Mouse (Mus musculus) heart, embryonic 11.5 days (tissue): ENCODE measurements at regions not wholly inside any gene's neighbourhood (a gene's known extent, or its start where the extent isn't known, plus 50 kb on each side); places are given as distances from the start of the nearest gene placed in this dataset.
"Not testable (repeated sequence)": the region's sequence is repeated elsewhere in the genome, so short reads cannot be mapped to it uniquely, and the experiment has no call there.

ENCODE experiments used
- ATAC-seq: fragments of 200-750 bp; cut with Nextera tagmentation; replicated peaks from 2 replicates; pipeline ENCODE4 v1.8.0; 2017; ENCODE audit warnings: moderate library complexity; ENCODE audit not compliant: insufficient number of reproducible peaks, low FRiP score, low TSS enrichment
- H3K27ac ChIP-seq: fragments of 300-500 bp; sonication (generic); 2 replicates; pipeline ENCODE4 v1.5.1; 2014; ENCODE audit warnings: mild to moderate bottlenecking, low read depth, low read length
- H3K27me3 ChIP-seq: fragments of 300-500 bp; sonication (generic); 2 replicates; pipeline ENCODE4 v1.6.1; 2014; ENCODE audit warnings: mild to moderate bottlenecking, low read length, mixed read lengths; ENCODE audit not compliant: control insufficient read depth, insufficient read depth
- H3K36me3 ChIP-seq: fragments of 300-500 bp; sonication (generic); 2 replicates; pipeline ENCODE4 v1.6.1; 2014; ENCODE audit warnings: mild to moderate bottlenecking, low read length, moderate library complexity, mixed read lengths; ENCODE audit not compliant: control insufficient read depth, insufficient read depth
- H3K4me1 ChIP-seq: fragments of 300-500 bp; sonication (generic); 2 replicates; pipeline ENCODE4 v1.6.1; 2014; ENCODE audit warnings: low read length; ENCODE audit not compliant: control insufficient read depth, insufficient read depth
- H3K4me2 ChIP-seq: fragments of 300-500 bp; sonication (generic); 2 replicates; pipeline ENCODE4 v1.6.1; 2014; ENCODE audit warnings: mild to moderate bottlenecking, moderate library complexity
- H3K4me3 ChIP-seq: fragments of 300-500 bp; sonication (generic); 2 replicates; pipeline ENCODE4 v1.5.1; 2014; ENCODE audit warnings: low read depth, low read length
- H3K9ac ChIP-seq: fragments of 300-500 bp; sonication (generic); 2 replicates; pipeline ENCODE4 v1.6.1; 2014; ENCODE audit warnings: mild to moderate bottlenecking, low read depth, low read length, moderate library complexity
- H3K9me3 ChIP-seq: fragments of 300-500 bp; sonication (generic); replicated peaks from 2 replicates; pipeline ENCODE4 v1.6.1; 2016; ENCODE audit warnings: low read length; ENCODE audit not compliant: control insufficient read depth
- WGBS: fragments of 180-500 bp; shearing (Covaris S2); extraction: QIAGEN DNeasy Blood & Tissue Kit; methylation state at CpG from one replicate; pipeline ENCODE4 v1.1.7; 2014; ENCODE audit not compliant: insufficient replicate concordance; 5-methylcytosine and 5-hydroxymethylcytosine counted together

GRCm38 (mm10) chr15:42111811-42112210 lies 1977.6 kb downstream of the 9330182O14Rik start:
- Histone ChIP-seq H3K4me1 (no peaks in the 10 kb centered on the region), H3K9ac (no peak overlapping the region), H3K4me2 (no peak overlapping the region), H3K9me3 (no peaks in the 10 kb centered on the region), H3K27ac (no peak overlapping the region), H3K27me3 (no peaks in the 10 kb centered on the region), H3K4me3 (no peak overlapping the region), H3K36me3 (no peaks in the 10 kb centered on the region)
- WGBS: 68% methylated on average over 5 of the region's 5 CpGs
- no peak for ATAC-seq

DNA sequence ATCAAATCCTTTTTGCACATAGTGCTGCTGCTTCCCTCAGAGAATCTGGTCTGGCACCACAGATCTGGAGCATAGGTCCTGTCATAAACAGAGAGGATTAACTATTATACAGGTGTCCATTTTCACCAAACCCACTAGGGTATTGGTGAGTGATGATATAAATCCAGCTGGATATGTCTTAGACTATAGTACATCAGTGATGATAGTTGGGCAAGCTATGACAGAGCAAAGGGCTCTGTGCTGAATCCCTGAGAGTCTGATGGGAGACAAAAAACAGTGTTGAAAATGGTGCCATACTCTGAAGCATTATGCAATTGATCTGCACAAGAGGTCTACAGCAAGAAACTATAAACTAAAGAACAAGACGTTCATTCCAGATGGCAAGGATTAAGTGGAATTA lies 1993.3 kb downstream of the 9330182O14Rik start:
- Histone ChIP-seq H3K9me3 (no peaks in the 10 kb centered on the region), H3K9ac (no peak overlapping the region), H3K27ac (no peak overlapping the region), H3K36me3 (no peaks in the 10 kb centered on the region), H3K4me2 (no peak overlapping the region), H3K4me1 (no peaks in the 10 kb centered on the region), H3K27me3 (no peaks in the 10 kb centered on the region), H3K4me3 (no peak overlapping the region)
- ATAC-seq: no peak
- 80% methylated on average over 1 of the region's 1 CpGs for WGBS

DNA sequence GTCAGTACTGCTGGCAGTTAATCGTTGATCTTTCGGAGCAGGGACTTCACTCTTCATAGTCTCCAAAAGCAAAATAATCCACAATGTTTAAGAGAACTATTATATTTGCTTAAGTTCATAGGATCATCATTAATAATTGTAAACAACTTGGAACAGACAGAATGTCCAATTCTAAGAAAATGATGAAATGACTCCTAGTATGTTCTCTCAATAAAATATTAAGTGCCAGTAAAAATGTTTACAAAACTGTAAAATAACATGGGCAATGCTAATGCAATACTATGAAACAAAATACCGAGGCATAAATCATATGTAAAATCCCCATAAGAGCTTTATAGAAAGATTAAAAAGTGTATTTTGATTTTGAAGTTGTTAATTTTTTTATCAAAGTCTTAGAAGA lies 1994.8 kb downstream of the 9330182O14Rik start:
- Histone ChIP-seq H3K27ac (no peak overlapping the region), H3K4me1 (no peaks in the 10 kb centered on the region), H3K4me2 (no peak overlapping the region), H3K36me3 (no peaks in the 10 kb centered on the region), H3K4me3 (no peak overlapping the region), H3K9ac (no peak overlapping the region), H3K9me3 (no peaks in the 10 kb centered on the region), H3K27me3 (no peaks in the 10 kb centered on the region)
- no peak for ATAC-seq
- WGBS: 82% methylated on average over 3 of the region's 3 CpGs

DNA sequence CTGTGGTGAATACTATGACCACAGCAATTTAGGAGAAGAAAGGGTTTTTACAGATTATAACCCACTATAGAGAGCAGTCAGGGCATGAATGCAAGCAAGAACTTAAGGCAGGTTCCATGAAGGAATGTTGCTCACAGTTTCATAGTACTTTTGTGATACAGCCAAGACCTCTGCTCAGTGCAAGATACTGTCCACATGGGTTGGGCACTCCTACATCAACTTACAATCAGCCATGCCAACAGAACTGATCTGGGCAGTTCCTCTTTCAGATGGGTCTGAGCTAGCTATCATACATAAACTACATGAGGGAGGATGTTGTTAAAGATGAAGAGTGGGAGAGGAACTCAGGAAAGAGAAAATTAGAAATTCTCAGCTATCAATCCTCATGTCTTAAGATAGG lies 2032.4 kb downstream of the 9330182O14Rik start:
- ATAC-seq: no peak
- H3K9me3 ChIP-seq: no peaks in the 10 kb centered on the region
- no peaks in the 10 kb centered on the region for H3K27me3 ChIP-seq
- no peaks in the 10 kb centered on the region for H3K36me3 ChIP-seq
- no peak overlapping the region for H3K9ac ChIP-seq
- no peak overlapping the region for H3K27ac ChIP-seq
- no peak overlapping the region for H3K4me3 ChIP-seq
- H3K4me1 ChIP-seq: no peaks in the 10 kb centered on the region
- no peak overlapping the region for H3K4me2 ChIP-seq

DNA sequence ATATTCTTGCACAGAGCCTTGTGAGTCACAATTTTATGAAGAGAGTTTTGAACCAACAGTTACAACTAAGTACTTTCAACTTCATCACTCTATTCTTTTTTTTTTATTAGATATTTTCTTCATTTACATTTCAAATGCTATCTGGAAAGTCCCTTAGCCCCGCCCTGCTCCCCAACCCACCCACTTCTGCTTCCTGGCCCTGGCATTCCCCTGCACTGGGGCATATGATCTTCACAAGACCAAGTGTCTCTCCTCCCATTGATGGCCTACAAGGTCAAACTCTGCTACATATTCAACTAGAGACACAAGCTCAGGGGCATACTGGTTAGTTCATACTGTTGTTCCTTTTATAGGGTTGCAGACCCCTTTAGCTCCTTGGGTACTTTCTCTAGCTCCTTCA lies 2043.6 kb downstream of the 9330182O14Rik start:
- H3K27ac ChIP-seq, H3K9me3 ChIP-seq, ATAC-seq, H3K36me3 ChIP-seq, H3K4me3 ChIP-seq, H3K4me2 ChIP-seq, H3K4me1 ChIP-seq, H3K9ac ChIP-seq, H3K27me3 ChIP-seq: not testable (repeated sequence)
- WGBS: 71% methylated on average over 1 of the region's 1 CpGs

DNA sequence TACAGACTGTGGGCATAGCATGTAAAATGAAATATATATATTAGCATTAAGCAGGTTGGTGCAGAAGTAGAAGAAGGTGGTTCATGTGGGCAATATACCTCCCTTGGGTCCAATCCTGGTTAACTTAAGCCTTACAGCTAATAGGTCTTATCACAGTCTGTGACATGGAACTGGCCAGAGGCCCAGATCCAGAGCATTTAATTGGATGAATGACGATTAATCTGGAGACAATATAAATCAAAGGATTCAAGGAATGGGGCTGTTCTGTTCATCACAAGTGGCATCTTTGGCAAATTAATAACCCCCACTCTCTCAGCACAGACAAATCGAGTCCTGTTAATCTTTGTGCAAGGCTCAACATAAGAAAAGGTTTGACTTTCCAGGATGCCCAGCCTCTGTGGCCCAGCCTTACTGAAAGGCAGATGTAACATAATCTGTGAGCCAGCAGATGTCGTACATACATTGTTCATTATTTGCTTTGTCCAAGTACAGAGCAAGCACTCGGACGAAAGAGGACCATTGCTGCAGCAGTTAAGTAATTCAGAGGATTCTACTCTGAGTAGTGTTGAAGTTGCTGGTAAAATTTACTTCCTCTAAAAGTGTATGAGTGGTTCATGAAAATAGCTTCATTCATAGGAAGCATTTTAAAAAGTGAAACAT lies 2073.2 kb downstream of the 9330182O14Rik start:
- Histone ChIP-seq H3K9ac (no peak overlapping the region), H3K27ac (no peak overlapping the region), H3K36me3 (no peaks in the 10 kb centered on the region), H3K27me3 (no peaks in the 10 kb centered on the region), H3K4me2 (no peak overlapping the region), H3K9me3 (no peaks in the 10 kb centered on the region), H3K4me3 (no peak overlapping the region), H3K4me1 (no peaks in the 10 kb centered on the region)
- 57% methylated on average over 5 of the region's 5 CpGs for WGBS
- ATAC-seq: no peak

- Histone ChIP-seq H3K4me2 (no peak overlapping the region), H3K27ac (no peak overlapping the region), H3K4me1 (no peaks in the 10 kb centered on the region), H3K27me3 (no peaks in the 10 kb centered on the region), H3K4me3 (no peak overlapping the region), H3K9me3 (no peaks in the 10 kb centered on the region), H3K9ac (no peak overlapping the region), H3K36me3 (no peaks in the 10 kb centered on the region)
- no peak for ATAC-seq
- WGBS: 87% methylated on average over 11 of the region's 11 CpGs
These were observed 2085.3 kb downstream of the 9330182O14Rik start for GRCm38 (mm10) chr15:42219496-42219895.

DNA sequence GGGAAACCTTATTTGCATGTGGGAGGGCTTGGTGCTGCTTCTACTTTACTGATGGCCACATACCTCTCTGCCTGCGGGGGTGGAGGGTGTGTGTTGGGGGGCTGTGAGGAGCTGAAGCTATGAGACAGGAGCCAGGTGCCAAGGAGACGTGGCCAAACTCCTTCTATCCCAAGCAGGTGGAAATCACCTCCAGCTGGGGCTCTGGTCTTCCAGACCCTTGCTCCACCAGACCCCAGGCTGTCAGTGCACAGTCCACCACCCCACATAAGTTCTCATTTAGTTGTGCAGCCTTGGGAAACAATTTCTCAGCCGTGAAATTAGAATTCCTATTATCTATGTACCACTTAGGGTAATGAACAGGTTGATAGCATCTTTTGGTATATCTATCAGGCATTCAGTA lies 2085.8 kb downstream of the 9330182O14Rik start:
- no peaks in the 10 kb centered on the region for H3K9me3 ChIP-seq
- no peak overlapping the region for H3K9ac ChIP-seq
- no peak overlapping the region for H3K4me3 ChIP-seq
- no peak for ATAC-seq
- no peak overlapping the region for H3K4me2 ChIP-seq
- H3K36me3 ChIP-seq: no peaks in the 10 kb centered on the region
- no peaks in the 10 kb centered on the region for H3K4me1 ChIP-seq
- no peaks in the 10 kb centered on the region for H3K27me3 ChIP-seq
- H3K27ac ChIP-seq: no peak overlapping the region
- WGBS: 70% methylated on average over 3 of the region's 3 CpGs

DNA sequence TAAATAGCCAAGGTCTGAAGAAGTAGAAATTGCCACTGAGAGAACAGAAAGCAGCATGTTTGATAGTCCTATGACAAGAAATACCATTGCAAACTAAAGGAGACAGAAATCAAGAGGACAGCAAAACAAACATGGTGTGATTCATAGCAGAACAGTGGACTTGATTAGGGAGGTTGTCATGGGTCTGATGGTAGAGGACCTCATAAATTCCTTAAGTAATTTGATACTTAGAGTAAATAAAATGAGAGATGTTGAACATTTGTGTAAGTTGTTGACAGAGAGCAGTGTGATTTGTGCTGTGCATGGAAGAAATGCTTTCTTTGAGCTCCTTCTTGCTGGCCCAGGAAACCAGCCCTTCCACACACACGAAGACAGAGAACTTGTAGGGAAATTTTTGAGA lies 2090.8 kb downstream of the 9330182O14Rik start:
- Histone ChIP-seq H3K4me3 (no peak overlapping the region), H3K9ac (no peak overlapping the region), H3K27me3 (no peaks in the 10 kb centered on the region), H3K9me3 (no peaks in the 10 kb centered on the region), H3K27ac (no peak overlapping the region), H3K36me3 (no peaks in the 10 kb centered on the region), H3K4me1 (no peaks in the 10 kb centered on the region), H3K4me2 (no peak overlapping the region)
- no peak for ATAC-seq
- WGBS: 69% methylated on average over 1 of the region's 1 CpGs
